Mouse (Mus musculus) thymus, postnatal 4 days (tissue): ENCODE measurements around the gene Steap4.
"Not testable (repeated sequence)": the region's sequence is repeated elsewhere in the genome, so short reads cannot be mapped to it uniquely, and the experiment has no call there.

Experiments
- DNase-seq: peaks from one replicate; pipeline ENCODE4 v3.0.0; 2021

Steap4 gene

DNA sequence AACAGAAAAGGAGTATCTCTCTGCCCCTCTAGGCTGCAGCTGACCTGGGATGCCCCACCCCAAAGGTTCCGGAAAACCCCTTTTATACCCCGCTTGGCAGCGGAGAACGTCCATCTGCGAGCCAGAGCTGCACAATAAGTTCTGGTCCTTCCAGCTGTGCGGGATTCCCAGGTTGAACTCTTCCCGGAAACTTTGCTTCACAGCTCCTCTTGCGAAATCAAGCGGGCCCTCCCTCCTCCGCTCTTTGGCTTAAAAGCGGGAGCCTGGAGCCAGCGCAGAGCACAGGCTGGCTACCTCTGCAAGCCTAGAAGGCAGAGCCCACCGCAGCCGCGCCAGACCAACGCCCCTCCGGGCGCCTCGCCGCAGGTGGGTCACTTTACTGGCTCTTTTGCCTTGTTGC is at the start of gene Steap4:
Gene Steap4 (plus strand): TSS at position 282 of the 400 bp plus-strand sequence.
- no peak for DNase-seq

GRCm38 (mm10) chr5:7911975-7912374 is 48.3 kb upstream of the Steap4 start:
- peak; percentile 18 for DNase-seq

GRCm38 (mm10) chr5:7917501-7918295 is 42.6 kb upstream of the Steap4 start:
- no peak for DNase-seq

- DNase-seq: no peak
Observed at GRCm38 (mm10) chr5:7918296-7918579, 42.0 kb upstream of the Steap4 start.

DNA sequence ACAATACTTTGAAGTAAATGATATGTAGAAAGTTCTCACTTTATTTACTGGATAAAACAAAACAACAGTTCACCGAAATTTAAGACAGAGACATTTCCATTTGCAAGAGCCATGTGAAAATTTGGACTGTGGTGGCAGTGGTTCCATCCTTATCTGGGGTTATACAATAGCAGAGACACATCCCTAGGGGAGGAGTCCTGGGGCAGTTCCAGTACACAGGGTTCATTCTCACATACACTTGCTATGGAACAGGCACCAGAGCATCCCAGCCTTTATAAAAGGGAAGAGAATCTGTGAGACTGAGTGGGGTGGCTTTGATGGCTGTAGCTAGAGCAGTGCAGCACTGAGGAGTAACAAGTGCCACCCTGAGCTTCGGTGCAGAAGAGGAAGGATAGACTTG is 40.6 kb upstream of the Steap4 start:
- no peak for DNase-seq

DNA sequence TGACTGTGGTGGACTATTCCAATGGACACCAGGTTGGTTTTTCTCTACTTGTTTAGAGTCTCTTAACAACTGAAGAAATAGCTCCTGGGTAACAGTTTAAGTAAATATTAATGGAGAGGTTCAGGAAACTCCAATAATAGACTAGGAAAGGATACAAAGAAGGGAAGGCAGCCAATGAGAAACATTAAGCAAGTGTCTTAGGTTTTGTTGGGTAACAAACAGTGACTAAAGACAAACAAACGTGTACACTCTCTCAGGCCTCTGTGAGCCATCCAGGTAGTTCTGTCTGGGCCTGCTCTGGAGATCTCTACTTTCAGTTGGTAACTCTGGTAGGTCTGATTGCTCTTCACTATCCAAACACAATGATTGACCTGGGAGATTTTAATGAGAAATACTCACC is 37.5 kb upstream of the Steap4 start:
- DNase-seq: no peak

- DNase-seq: no peak
Observed at GRCm38 (mm10) chr5:7923666-7924065, 36.6 kb upstream of the Steap4 start.

- DNase-seq: no peak
Observed at GRCm38 (mm10) chr5:7932234-7933221, 27.7 kb upstream of the Steap4 start.

DNA sequence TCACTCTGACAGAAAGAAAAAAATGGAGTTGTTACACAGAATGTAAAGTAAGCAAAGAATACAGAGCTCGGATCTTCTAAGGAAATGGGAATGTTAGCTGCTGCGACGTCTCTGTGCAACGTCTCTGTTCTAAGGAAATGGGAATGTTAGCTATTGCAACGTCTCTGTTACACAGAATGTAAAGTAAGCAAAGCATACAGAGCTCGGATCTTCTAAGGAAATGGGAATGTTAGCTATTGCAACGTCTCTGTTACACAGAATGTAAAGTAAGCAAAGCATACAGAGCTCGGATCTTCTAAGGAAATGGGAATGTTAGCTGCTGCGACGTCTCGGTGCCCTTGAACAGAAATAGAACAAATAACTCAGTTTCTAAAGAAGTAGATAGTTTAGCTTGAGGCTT is 26.8 kb upstream of the Steap4 start:
- DNase-seq: not testable (repeated sequence)

DNA sequence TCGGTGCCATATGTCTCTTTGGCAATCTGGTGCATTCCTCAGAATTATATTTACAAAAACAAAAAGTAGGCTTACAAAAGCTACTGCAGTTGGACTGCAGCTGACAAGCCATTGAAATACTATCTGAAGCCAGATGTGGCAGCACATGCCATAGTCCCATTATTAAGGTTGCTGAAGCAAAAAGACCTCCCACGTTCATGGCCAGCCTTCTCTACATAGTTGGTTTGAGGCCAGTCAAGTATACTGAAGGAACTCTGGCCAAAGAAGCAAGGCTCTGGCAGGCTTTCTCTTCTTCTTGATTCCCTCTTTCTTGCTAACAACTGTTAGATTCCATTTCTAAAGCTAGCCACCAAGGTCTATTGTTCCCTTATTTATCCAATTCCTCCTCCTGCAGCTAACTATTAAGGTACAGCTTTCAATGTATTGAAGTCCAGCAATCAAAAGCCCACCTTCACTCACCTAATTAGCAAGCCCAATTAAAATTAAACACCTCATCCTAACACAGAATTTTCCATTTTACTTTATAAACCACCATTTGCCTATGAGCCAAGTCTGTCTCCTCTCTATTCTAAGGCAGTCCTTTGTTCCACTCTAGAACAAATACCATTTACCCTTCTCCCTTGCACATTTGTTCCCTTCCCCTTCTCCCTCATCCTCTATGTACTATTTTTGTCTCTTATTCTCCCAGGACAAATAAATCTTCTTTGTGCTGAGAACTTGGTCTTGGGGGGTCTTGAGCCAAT is 26.2 kb upstream of the Steap4 start:
- no peak for DNase-seq

DNA sequence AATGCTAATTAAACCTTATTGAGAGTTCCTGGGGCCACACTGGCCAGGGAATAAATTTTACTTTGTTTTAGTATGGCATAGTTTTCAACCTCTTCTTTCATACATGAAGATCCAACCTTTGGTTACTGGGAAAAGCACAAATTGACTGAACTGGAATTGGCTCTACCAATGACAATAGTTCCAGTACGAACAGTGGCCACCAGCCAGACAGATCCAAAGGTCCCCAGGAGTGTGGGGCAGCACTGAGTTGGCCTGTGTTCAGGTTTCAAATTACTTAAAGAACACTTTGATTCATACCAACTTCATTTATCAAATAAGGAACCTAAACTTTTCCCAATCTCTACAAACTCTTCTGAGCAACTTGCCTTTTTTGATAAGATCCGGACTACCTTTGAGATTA is 5.4 kb upstream of the Steap4 start:
- no peak for DNase-seq

- no peak for DNase-seq
Observed at GRCm38 (mm10) chr5:7955371-7955966, 4.8 kb upstream of the Steap4 start.

GRCm38 (mm10) chr5:7958061-7958460 is 2.2 kb upstream of the Steap4 start:
- no peak for DNase-seq

GRCm38 (mm10) chr5:7959286-7959685 is 971 bp upstream of the Steap4 start:
- no peak for DNase-seq

- DNase-seq: no peak
Observed at GRCm38 (mm10) chr5:7961113-7961512, 856 bp downstream of the Steap4 start.

DNA sequence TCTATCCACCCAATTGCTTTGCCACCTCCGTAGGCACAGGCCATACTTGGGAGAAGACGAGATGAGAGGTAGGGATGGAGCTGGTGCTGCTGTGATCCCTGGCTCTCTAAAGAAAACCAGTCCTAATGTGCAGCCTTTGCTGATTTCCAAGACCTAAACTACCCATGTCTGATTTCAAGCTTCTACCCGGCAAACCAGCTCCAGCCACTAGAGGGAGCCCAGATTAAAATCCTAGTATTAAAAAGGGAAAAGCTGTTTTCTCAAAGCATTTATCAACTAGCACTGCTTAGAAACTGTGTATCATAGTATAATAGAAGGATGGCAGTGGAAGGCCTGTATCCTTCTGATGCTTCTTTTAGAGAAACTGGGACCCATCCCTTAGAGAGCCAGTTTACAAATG is 5.0 kb downstream of the Steap4 start:
- DNase-seq: peak; percentile 65

DNA sequence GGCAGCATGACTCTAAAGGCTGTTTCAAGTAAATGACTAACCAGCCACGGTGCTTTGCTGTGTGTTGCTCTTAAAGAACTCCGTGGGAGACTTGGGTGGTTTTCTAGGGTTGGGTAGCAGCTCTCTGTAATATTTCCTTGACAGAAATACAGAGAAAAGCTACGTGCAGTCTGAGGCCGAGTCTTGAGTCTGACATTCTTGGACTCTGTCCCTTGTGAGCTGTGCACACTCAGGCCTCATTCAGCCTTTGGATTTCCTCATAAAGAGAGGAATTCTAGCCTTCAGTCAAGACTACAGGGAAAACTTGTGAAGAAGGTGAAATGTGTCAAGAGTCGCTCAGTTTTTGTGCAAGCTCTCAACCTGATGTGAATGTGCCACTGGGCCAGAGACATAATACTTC is 7.9 kb downstream of the Steap4 start:
- no peak for DNase-seq

DNA sequence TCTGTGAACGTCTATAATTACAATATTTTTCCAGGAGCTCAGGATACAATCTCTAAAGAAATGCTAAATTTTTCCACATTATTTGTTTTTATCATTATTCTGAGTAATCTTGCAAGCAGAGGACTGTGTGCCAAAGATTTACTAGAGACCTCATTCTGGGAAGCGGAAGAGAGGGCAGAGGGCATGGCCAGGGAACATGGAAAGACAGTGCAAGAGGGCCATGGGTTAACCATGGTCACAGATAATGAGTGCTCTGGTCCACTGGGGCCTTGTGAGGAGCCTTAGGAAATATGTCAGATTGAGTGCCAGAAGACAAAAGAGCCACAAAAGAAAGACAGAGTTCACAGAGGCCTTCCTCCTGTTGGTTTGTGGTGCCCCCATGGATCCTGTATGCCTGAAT is 12.0 kb downstream of the Steap4 start:
- no peak for DNase-seq

- no peak for DNase-seq
Observed at GRCm38 (mm10) chr5:7974522-7975197, 14.4 kb downstream of the Steap4 start.

DNA sequence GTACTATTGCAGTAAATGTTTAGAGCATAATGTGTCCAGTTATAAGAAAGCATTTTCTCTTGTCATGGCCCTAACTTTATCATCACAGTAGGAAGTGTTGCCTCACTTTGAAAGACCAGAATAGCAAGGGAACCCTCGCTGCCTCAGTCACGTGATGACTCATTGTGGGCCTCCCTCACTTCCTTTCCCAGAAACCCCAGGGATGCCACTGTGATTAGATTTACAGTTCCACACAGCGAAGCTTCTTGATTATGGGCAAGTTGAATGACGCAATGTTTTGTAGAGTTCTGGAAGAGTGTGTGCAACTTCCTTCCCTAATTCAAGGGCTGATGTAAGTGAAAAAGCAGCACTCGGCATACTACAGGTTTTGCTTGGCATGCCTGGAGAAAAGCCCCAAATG is 20.3 kb downstream of the Steap4 start:
- no peak for DNase-seq

GRCm38 (mm10) chr5:7987962-7988361 is 27.7 kb downstream of the Steap4 start:
- no peak for DNase-seq

- DNase-seq: no peak
Observed at GRCm38 (mm10) chr5:7988415-7988814, 28.2 kb downstream of the Steap4 start.
